Mouse (Mus musculus): Measurements from ENCODE around the gene Lrrc4.

- TF ChIP-seq CTCF (IDR thresholded peaks at IDR 0.05; ENCODE audit: borderline replicate concordance, insufficient read depth, low read depth, low read length) (no peak), POLR2A (IDR thresholded peaks at IDR 0.05; ENCODE audit: borderline replicate concordance, insufficient read depth, low read length) (no peak)
Measured at GRCm38 (mm10) chr6:28842375-28843276, 11.1 kb upstream of the Lrrc4 start.

All from cerebellum, adult 2 months (tissue).